Mouse (Mus musculus): Measurements from ENCODE around the gene Mpped2.

DNA sequence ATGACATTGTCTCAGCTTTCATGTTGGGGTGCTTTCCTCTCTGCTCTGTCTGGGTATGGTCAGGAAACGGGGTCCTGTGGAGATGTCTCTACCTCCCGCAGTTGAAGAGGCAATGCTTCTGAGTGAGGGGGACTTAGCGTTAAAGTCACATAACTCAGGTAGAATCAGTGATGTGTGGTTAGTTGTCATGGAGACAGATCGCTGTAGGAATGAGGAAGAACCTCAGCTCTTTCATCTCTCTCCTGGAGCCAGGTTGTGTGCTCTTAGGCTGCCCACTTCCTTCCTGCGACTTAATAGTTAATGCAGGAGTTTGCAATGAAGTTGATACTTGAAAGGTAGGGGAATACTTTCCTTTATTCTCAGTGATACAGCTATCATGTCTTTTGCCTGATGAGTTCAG, 173.2 kb downstream of the Mpped2 start:
- TF ChIP-seq CTCF (IDR thresholded peaks at IDR 0.05; ENCODE audit: extremely low read depth, insufficient read depth, low read length), result no peak
- TF ChIP-seq POLR2A (IDR thresholded peaks at IDR 0.05; ENCODE audit: extremely low read depth, insufficient read depth, low read length), result no peak

All from cortical plate, adult 2 months (tissue).